Comparison of ENCODE assay signal across 7 mouse cellular contexts in the genomic region with DNA sequence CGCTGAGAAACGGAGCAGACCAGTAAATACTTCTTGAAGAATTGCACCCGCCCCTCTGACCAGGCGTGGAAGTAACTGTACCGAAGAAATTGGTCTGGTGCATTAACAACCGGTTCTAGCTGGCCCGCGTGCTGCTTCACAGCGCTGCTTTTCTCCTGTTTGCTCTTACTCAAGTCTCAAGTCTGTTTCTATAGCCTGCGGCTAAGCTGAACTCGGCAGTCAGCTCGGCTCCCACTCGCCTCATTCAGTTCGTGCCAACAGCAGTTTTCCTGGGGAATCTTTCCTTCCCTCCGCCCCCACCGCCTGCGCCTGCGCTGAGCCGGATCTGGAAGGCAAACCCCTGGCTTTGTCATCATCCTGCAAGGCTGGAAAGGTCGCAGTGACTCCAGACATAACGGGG. TPM values are rescaled to one million over a fixed set of nuclear protein-coding genes. Genes with fewer than 3 reads are reported as not detected.
DNase-seq lines count a peak whose midpoint lies in the region; ATAC-seq lines count a peak whose summit lies in the region.

No protein-coding gene starts in this region.

- WGBS in forebrain, embryonic 14.5 days: 13% methylated on average over 21 of the region's 21 CpGs
- 17% methylated on average over 21 of the region's 21 CpGs for WGBS in heart, embryonic 15.5 days
- 31% methylated on average over 21 of the region's 21 CpGs for WGBS in liver, embryonic 16.5 days (ENCODE audit: insufficient replicate concordance)

- peak; percentile 91 for DNase-seq in forebrain, embryonic 14.5 days (ENCODE audit: low spot score)
- peak; percentile 79 for DNase-seq in kidney, postnatal 14 days
- peak; percentile 18 for DNase-seq in ovary, postnatal 10 days (ENCODE audit: low spot score)
- DNase-seq in thymus, postnatal 4 days: no peak

- peak overlapping the region; percentile 43 for H3K4me2 ChIP-seq in forebrain, embryonic 14.5 days (ENCODE audit: low read length)
- peak overlapping the region; percentile 67 for H3K4me2 ChIP-seq in heart, embryonic 15.5 days
- H3K4me2 ChIP-seq in liver, embryonic 16.5 days (ENCODE audit: low read depth, low read length): peak overlapping the region; percentile 43

- peak overlapping the region; percentile 37 for H3K9ac ChIP-seq in forebrain, embryonic 14.5 days (ENCODE audit: low read length)
- H3K9ac ChIP-seq in heart, embryonic 15.5 days: peak overlapping the region; percentile 28; the same call in 1 of the 2 replicates
- H3K9ac ChIP-seq in liver, embryonic 16.5 days (ENCODE audit: low read depth, low read length): no peak overlapping the region

- no peaks in the 10 kb centered on the region for H3K36me3 ChIP-seq in forebrain, embryonic 14.5 days (ENCODE audit: control insufficient read depth, insufficient read depth, low read length)
- no peaks in the 10 kb centered on the region for H3K36me3 ChIP-seq in heart, embryonic 15.5 days
- no peaks in the 10 kb centered on the region for H3K36me3 ChIP-seq in liver, embryonic 16.5 days (ENCODE audit: control insufficient read depth, insufficient read depth)

- no peaks in the 10 kb centered on the region for H3K4me1 ChIP-seq in brown adipose tissue, adult 24 weeks (ENCODE audit: control insufficient read depth, insufficient read depth, insufficient read length, low read length)
- H3K4me1 ChIP-seq in forebrain, embryonic 14.5 days (ENCODE audit: control insufficient read depth, insufficient read depth, low read length): peaks cover 35% of the 10 kb centered on the region
- H3K4me1 ChIP-seq in heart, embryonic 15.5 days (replicated peaks): peaks cover 4% of the 10 kb centered on the region
- H3K4me1 ChIP-seq in liver, embryonic 16.5 days (ENCODE audit: control insufficient read depth, low read depth, low read length): no peaks in the 10 kb centered on the region

- no peaks in the 10 kb centered on the region for H3K9me3 ChIP-seq in forebrain, embryonic 14.5 days (replicated peaks; ENCODE audit: control insufficient read depth, low read length)
- no peaks in the 10 kb centered on the region for H3K9me3 ChIP-seq in heart, embryonic 15.5 days (replicated peaks)
- H3K9me3 ChIP-seq in liver, embryonic 16.5 days (replicated peaks; ENCODE audit: control insufficient read depth, low read length): no peaks in the 10 kb centered on the region

- peak; percentile 65 for ATAC-seq in forebrain, embryonic 14.5 days
- ATAC-seq in heart, embryonic 15.5 days (replicated peaks; ENCODE audit: insufficient number of reproducible peaks, insufficient read depth, low FRiP score, low read depth): no peak
- no peak for ATAC-seq in liver, embryonic 16.5 days (ENCODE audit: low read depth)

- H3K27ac ChIP-seq in brown adipose tissue, adult 24 weeks (replicated peaks; ENCODE audit: low read depth, low read length): no peak overlapping the region
- H3K27ac ChIP-seq in forebrain, embryonic 14.5 days (ENCODE audit: low read depth, low read length): peak overlapping the region; percentile 66
- no peak overlapping the region for H3K27ac ChIP-seq in heart, embryonic 15.5 days
- H3K27ac ChIP-seq in liver, embryonic 16.5 days (ENCODE audit: low read length): no peak overlapping the region

- peak overlapping the region; percentile 32; the same call in 1 of the 2 replicates for H3K4me3 ChIP-seq in brown adipose tissue, adult 24 weeks (ENCODE audit: insufficient read depth, low read depth, low read length)
- H3K4me3 ChIP-seq in forebrain, embryonic 14.5 days (ENCODE audit: low read depth, low read length): peak overlapping the region; percentile 3; the same call in 1 of the 2 replicates
- H3K4me3 ChIP-seq in heart, embryonic 15.5 days: peak overlapping the region; percentile 41
- H3K4me3 ChIP-seq in liver, embryonic 16.5 days (ENCODE audit: low read depth, low read length): peak overlapping the region; percentile 11; the same call in 1 of the 2 replicates

- H3K27me3 ChIP-seq in forebrain, embryonic 14.5 days (replicated peaks; ENCODE audit: control insufficient read depth, insufficient read depth, low read length): no peaks in the 10 kb centered on the region
- H3K27me3 ChIP-seq in heart, embryonic 15.5 days: 0 out of 2 replicates have a peak, but pooled peaks cover 8% of the 10 kb centered on the region
- H3K27me3 ChIP-seq in liver, embryonic 16.5 days (ENCODE audit: control insufficient read depth, insufficient read depth, low read depth, low read length): no peaks in the 10 kb centered on the region

RNA-seq across cellular contexts. Expression of gene Bcl9, which starts 14.3 kb away (rescaled TPM):
- polyA plus RNA-seq in brown adipose tissue, adult 24 weeks (2012; ENCODE audit: insufficient read depth, insufficient read length, missing spikeins): 3.0 and 7.3 TPM in 2 replicates
- 54.6 and 69.5 TPM in 2 replicates for polyA plus RNA-seq in forebrain, embryonic 14.5 days (2014; fragmentation: Nextera tagmentation; extraction: Ambion mirVana)
- 33.0 and 33.5 TPM in 2 replicates for polyA plus RNA-seq in heart, embryonic 15.5 days (2015; fragmentation: Nextera tagmentation; extraction: Ambion mirVana)
- 2.9 and 3.8 TPM in 2 replicates for polyA plus RNA-seq in liver, embryonic 16.5 days (2015; fragmentation: Nextera tagmentation; extraction: Ambion mirVana)
